Mouse (Mus musculus) gastrocnemius, postnatal 4 days (tissue): Measurements from ENCODE around the gene Cdk12. TPM values are rescaled to one million over a fixed set of nuclear protein-coding genes. Genes with fewer than 3 reads are reported as not detected.

Experiments used
- microRNA-seq: library from miRNA; unstranded; fragments of <30 nt; microRNA quantifications from one replicate; pipeline ENCODE4 v1.2.0, GENCODE M21; 2021
- total RNA-seq, 2 experiments: library from RNA; stranded (reverse); gene quantifications; 2 replicates each; pipeline ENCODE4 v1.2.3; 2021

Cdk12 gene
- total RNA-seq, 2 experiments from 2014 or later: 28.5 to 31.0 TPM

Small RNA genes lying within 50 kb of the gene (microRNA-seq; reads per million reads assigned to microRNA genes)
- gene Gm27399 (not detected), gene Mir5119 (not detected)

Other genes starting within 250 kb of the Cdk12 start
- gene Plxdc1, start 216.6 kb upstream of the Cdk12 start, total RNA-seq: 1 to 10 TPM; 7.1 to 7.6 TPM
- gene Arl5c, start 206.9 kb upstream of the Cdk12 start, total RNA-seq: 1 to 10 TPM; 1.5 to 1.9 TPM
- 100 to 1,000 TPM; 240 to 241 TPM for gene Cacnb1, start 180.0 kb upstream of the Cdk12 start, total RNA-seq
- gene Rpl19, start 176.3 kb upstream of the Cdk12 start, total RNA-seq: 1,000 to 10,000 TPM; 1,153 to 1,224 TPM
- under 1 TPM; 0.54 to 0.60 TPM for gene Stac2, start 149.6 kb upstream of the Cdk12 start, total RNA-seq
- 10 to 100 TPM; 16.9 to 18.2 TPM for gene Fbxl20, start 52.7 kb upstream of the Cdk12 start, total RNA-seq
- 10 to 100 TPM; 28.5 to 34.8 TPM for gene Med1, start 9.8 kb upstream of the Cdk12 start, total RNA-seq
- gene Neurod2, start 126.6 kb downstream of the Cdk12 start, total RNA-seq: not detected
- gene Ppp1r1b, start 145.3 kb downstream of the Cdk12 start, total RNA-seq: under 1 TPM; 0.52 to 0.70 TPM
- gene Stard3, start 155.3 kb downstream of the Cdk12 start, total RNA-seq: 10 to 100 TPM; 14.1 to 16.9 TPM
- 100 to 1,000 TPM; 447 to 769 TPM for gene Tcap, start 180.8 kb downstream of the Cdk12 start, total RNA-seq
- gene Pnmt, start 183.4 kb downstream of the Cdk12 start, total RNA-seq: under 1 TPM in 1 of 2 experiments, not detected in 1; 0.71 TPM
- 1 to 10 TPM; 4.6 to 5.6 TPM for gene Pgap3, start 197.4 kb downstream of the Cdk12 start, total RNA-seq
- gene Erbb2, start 209.4 kb downstream of the Cdk12 start, total RNA-seq: 10 to 100 TPM; 19.6 to 23.5 TPM
- gene Mien1, start 235.9 kb downstream of the Cdk12 start, total RNA-seq: 10 to 100 TPM; 28.0 to 29.0 TPM
- under 1 TPM in 1 of 2 experiments, not detected in 1; 0.16 TPM for gene Grb7, start 243.3 kb downstream of the Cdk12 start, total RNA-seq